Mouse (Mus musculus) fibroblast of lung, adult 2 months (primary cell): ENCODE data around the gene Espl1.
A peak's percentile ranks its signal among the peaks of the same experiment; 100 is the strongest.

Experiments used
- DNase-seq: peaks from one replicate; pipeline ENCODE4 v3.0.0-alpha.2; 2011; ENCODE audit warnings: low read depth

The Espl1 gene

GRCm38 (mm10) chr15:102295633-102296367 is at the start of gene Espl1:
Gene Espl1 (plus strand): TSS chr15:102296266.
- peak; percentile 77 for DNase-seq

- peak; percentile 87 for DNase-seq
Measured at GRCm38 (mm10) chr15:102246866-102247251, 49.2 kb upstream of the Espl1 start.

- no peak for DNase-seq
Measured at GRCm38 (mm10) chr15:102247252-102248130, 48.6 kb upstream of the Espl1 start.

GRCm38 (mm10) chr15:102248131-102248811 is 47.8 kb upstream of the Espl1 start:
- no peak for DNase-seq

GRCm38 (mm10) chr15:102248812-102249191 is 47.3 kb upstream of the Espl1 start:
- no peak for DNase-seq

GRCm38 (mm10) chr15:102249251-102249691 is 46.8 kb upstream of the Espl1 start:
- no peak for DNase-seq

- no peak for DNase-seq
Measured at GRCm38 (mm10) chr15:102249967-102250366, 46.1 kb upstream of the Espl1 start.

GRCm38 (mm10) chr15:102250521-102250920 is 45.5 kb upstream of the Espl1 start:
- DNase-seq: no peak

GRCm38 (mm10) chr15:102255547-102256255 is 40.4 kb upstream of the Espl1 start:
- DNase-seq: no peak

GRCm38 (mm10) chr15:102256431-102257201 is 39.5 kb upstream of the Espl1 start:
- DNase-seq: no peak

- no peak for DNase-seq
Measured at GRCm38 (mm10) chr15:102257202-102258075, 38.6 kb upstream of the Espl1 start, which contains the start of gene Rarg. Gene Rarg (minus strand): TSS chr15:102257517.

- no peak for DNase-seq
Measured at GRCm38 (mm10) chr15:102258076-102258470, 38.0 kb upstream of the Espl1 start.

GRCm38 (mm10) chr15:102258581-102259253 is 37.3 kb upstream of the Espl1 start:
- DNase-seq: no peak

GRCm38 (mm10) chr15:102262582-102262981 is 33.5 kb upstream of the Espl1 start:
- no peak for DNase-seq

- no peak for DNase-seq
Measured at GRCm38 (mm10) chr15:102263037-102263436, 33.0 kb upstream of the Espl1 start.

GRCm38 (mm10) chr15:102265548-102265947 is 30.5 kb upstream of the Espl1 start:
- no peak for DNase-seq

- no peak for DNase-seq
Measured at GRCm38 (mm10) chr15:102270274-102270960, 25.6 kb upstream of the Espl1 start, which contains the start of gene Gm9918. Gene Gm9918 (plus strand): TSS chr15:102270563.

- no peak for DNase-seq
Measured at GRCm38 (mm10) chr15:102271441-102271840, 24.6 kb upstream of the Espl1 start.
